Mouse (Mus musculus): Measurements from ENCODE around the gene Ccr1.

Gene Ccr1

DNA sequence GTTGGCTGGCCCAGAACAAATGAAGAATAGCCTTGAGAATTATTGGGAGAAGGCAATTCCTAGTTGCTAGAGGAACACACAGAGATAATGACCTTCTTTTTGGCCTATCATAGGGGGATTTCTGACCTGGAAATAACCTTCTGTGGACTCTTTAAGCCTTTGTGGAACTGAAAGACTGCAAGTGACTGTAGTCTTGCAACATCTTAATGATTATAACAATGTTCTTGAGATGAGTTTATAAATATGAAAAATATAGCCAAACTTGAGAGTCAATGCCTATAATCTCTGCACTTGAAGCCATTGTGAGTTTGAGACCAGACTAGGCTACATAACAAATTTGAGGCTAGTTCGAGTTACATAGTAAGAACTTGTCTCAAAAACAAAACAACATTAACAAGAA, 11.6 kb downstream of the Ccr1 start:
- DNase-seq (ENCODE audit: low spot score) = no peak

DNA sequence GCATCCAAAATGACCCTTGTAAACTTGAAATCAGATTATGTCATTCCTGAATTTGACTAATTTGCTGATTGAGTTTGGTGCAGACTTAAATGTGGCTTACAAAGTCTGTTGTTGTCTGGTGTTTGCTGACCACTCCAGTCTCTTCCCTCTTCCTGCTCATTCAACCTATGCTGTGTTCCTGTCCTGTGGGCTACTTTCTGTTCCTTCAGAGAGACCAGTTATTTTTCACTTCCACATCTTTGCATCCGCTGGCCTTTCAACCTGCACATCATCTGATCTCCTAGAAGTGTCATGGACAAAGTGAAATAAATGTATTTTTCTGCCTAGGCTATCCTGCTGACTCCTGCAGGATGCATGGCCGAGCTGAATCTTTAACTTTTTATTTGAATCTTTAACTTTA, 14.9 kb downstream of the Ccr1 start:
- no peak for DNase-seq (ENCODE audit: low spot score)

DNA sequence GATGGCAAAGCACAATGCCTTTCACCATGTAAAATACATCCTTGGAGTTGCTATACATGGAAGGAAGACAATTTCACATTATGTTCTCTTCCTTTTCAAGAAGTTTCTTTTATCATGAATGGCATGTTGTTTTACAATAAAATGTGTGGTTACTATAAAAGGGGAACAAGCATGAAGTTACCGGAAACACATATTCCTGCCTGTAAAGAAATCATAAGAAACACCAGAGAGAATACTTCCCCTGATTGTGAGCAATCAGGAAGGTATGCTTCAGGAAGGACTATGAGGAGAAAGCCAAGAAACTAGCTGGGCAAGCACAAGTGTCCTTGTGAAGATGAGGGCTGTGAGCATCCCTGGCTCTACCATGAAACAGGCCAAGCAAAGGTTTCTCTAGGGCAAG, 17.3 kb downstream of the Ccr1 start:
- no peak for DNase-seq (ENCODE audit: low spot score)

DNA sequence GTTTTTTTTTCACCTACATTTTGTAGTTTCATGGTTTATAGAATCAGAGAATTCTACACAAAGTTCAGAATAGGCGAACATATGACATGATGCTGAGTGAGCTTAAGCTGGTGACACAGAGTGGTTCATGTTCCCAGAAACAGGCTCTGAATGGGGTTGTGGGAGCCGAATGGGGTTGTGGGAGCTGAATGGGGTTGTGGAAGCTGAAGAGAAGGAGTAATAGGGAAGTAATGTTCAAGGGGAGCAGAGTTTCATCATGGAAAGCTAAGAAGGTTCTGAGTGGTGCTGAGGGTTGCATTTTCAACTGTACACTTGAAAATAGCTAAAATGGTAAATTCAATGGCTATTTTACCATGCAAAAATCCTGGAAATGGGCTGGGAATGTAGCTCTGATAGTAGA, 19.1 kb downstream of the Ccr1 start:
- no peak for DNase-seq (ENCODE audit: low spot score)

DNA sequence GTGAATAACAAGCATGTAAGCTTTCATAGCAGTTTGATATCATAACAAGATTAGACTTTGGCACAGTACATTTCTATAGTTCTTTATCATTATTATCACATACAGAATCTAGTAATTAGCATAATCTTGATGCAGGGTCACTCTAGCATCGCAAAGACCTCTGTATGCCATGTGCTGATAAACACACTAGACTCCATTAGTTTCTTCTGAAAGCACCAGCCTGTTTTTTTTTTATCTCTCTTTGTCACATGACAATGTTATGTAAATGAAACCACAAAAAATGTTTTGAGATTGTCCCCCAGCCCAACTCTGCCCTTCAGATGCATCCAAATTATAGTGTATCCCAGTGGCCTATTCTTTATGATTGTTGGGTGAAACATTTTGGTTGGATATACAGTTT, 20.7 kb downstream of the Ccr1 start:
- DNase-seq (ENCODE audit: low spot score) = no peak

DNA sequence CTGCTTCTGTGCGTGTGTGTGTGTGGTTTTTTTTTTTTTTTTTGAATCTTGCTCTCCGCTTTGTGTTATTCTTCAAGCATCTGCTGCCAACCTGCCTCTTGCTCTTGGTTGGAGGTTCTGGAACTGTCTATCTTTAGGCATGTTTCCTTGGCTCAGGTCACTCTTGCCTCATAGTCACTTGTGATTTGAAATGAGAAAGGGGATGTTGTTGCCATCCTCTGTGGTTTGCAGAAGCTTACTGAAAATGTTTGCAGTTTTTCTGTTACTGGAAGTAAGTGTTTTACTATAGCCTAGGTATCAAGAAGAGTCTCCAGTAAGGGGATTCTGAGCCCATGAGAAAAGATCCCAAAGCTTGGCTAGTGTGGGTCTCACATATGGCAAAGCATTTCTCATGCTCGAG, 26.5 kb downstream of the Ccr1 start:
- DNase-seq (ENCODE audit: low spot score) = no peak

DNA sequence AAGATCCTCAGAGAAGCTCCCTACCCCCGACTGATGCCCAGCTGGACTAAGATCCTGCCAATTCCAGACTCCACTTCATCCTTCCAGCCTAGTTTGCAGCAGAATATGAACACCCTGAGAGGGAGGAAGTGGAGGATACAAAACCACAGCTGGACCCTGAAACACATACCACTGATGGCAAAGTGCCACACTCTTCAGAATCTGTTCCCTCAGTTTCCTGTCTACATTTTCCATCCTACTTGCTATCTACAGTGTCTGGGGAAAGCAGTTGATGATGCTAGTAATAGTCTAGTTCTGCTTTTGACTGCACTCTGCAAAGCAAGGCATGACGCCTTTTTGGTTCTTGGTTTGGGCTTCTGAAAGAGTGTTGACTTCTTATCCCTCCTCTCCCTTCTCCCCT, 27.2 kb downstream of the Ccr1 start:
- no peak for DNase-seq (ENCODE audit: low spot score)

DNA sequence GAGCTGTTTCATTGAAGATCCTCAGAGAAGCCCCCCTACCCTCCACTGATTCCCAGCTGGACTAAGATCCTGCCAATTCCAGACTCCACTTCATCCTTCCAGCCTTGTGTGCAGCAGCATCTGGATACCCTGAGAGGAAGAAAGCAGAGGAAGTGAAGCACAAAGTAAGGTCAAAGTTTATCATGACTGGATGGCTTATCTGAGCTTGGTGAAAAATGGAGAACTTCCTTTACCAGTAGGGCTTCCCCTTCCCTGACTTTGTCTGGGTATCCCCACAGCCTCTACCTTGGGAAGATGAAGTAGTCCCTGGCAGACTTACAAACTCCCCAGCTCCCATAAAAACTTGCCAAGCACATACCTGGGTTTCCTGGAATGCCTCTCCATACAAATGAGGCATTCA, 27.9 kb downstream of the Ccr1 start:
- no peak for DNase-seq (ENCODE audit: low spot score)

DNA sequence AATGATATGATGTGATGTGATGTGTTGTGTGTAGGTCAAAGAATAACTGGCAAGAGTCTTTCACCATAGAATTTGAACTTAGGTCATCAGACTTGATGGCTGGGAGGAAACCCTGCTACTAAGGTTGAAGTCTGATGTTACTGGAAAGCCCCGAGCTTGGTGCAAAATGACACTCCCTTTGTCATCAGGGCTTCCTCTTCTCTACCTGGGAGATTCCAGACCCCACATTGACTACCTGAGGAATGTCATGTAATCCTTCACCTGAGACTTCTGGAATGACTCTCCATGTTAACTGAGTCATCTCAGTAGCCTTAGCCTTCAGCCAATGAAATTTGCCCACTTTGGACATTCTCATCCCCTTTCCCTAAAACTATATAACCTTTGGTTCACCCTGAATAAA, 28.3 kb downstream of the Ccr1 start:
- no peak for DNase-seq (ENCODE audit: low spot score)

DNA sequence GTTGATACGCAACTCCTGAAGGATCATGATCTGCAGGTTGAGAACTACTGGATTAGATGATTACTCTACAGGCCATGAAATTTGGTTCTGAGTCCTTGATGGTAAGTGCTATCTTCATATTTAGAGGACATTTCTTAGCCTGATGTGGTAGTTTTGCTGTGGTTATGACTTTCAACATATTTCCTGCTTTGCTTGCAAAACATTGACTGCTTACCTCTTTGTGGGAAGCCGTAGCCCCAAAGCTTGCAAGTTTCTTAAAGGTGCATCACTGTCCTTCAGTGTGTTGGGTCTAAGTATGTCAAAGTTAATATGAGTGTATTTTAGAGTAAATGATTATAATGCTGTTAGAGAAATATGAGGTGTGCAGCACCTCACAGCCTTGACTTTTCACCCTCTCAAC, 30.5 kb downstream of the Ccr1 start:
- DNase-seq (ENCODE audit: low spot score) = no peak

DNA sequence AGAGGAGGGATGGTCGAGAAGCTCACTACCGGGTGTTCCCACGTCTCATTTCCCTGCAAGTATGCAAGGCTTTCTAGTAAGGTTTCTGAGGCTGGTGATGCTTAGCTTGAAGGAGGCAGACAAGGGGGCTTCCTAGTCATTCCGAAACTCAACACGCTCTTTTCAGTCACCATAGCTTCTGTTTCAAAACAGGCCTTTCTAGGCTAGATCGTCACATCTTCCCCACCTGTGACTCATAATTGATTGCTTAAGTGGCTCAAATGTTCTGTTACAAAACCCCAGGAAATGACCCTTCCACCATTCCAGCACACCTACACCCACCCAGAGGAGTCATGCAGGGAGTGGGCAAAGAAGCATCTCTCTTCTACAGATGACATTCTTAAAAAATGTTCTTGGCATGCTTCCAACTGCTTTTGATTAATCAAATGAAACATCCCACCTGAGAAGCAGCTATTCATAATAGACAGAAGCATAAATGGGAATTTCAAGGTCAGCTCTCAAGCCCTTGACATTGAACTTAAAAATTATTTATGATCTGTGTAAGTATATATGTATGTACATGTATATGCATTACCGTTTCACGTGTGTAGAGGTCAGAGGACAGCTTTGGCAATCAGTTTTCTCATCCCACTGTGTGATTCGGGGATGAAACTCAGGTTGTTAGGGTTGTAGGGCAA, 31.8 kb downstream of the Ccr1 start:
- no peak for DNase-seq (ENCODE audit: low spot score)

DNA sequence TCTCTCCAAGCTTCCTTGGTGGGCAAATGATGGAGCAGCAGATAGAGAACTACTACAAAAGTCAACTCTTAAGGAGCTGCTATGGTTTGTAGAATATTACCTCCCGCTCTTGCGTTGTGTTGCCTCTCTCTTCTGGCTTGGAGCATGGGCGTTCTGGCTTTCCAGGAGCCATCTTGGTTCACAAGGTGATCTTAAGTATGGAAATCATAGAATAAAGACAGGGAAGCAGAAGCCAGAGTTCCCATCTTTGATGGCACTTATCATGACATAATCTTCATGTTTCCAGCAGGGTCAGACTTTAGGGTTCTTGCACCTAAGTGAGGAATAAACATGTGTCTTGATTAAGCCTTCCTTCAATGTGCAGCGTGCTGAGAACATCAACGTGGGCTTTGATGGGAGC, 32.7 kb downstream of the Ccr1 start:
- DNase-seq (ENCODE audit: low spot score) = no peak

DNA sequence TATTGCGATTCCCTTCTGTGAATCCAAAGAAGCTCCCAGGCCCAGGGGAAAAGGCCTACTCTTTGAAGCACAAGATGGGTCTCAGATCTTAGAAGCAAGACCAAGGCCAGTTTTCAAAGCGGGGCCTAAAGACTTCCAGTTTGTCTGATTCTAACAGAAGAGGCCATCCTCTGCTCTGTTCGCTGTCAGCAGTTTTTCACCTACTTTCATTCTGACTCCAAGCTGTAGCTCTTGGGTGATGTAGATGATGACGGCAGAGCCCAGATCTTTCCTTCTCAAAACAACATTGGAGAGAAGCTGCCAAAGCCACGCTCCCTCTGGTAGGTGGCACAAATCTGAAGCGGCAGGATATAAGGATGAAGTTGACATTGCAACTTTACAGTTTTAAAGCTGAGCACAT, 33.1 kb downstream of the Ccr1 start:
- DNase-seq (ENCODE audit: low spot score) = no peak

DNA sequence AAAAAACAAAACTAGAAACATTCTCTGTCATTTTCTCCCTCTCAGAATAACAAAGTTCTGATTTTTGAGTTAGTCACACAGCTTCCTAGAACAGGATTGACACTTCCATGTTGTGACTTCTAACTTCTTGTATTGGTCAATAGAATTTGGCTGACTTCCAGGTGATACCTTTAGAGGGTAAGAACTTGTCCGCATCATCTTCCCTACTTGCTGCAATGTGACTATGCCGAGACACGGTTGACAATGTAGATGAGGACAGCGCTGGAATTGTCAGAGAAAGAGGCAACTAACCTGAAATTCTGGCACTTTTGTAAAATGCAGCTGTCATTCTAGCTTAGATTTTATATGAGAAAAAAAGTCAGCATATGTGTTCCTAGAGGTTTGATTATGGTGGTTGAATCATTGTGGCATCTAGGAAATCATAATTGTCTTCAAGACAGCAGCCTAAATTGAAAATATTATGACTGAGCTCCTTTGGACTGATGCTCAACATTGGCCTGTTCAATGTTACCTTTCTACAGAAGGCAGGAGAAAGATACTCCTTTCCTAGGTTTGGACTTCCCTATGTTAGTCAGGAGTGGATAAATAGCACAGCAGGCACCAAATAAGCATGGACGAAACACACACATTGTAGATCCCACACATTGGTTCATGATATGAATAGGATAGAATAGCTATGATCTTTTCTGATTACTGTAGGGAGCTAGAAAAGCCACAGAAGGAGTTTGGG, 34.6 kb downstream of the Ccr1 start:
- no peak for DNase-seq (ENCODE audit: low spot score)

DNA sequence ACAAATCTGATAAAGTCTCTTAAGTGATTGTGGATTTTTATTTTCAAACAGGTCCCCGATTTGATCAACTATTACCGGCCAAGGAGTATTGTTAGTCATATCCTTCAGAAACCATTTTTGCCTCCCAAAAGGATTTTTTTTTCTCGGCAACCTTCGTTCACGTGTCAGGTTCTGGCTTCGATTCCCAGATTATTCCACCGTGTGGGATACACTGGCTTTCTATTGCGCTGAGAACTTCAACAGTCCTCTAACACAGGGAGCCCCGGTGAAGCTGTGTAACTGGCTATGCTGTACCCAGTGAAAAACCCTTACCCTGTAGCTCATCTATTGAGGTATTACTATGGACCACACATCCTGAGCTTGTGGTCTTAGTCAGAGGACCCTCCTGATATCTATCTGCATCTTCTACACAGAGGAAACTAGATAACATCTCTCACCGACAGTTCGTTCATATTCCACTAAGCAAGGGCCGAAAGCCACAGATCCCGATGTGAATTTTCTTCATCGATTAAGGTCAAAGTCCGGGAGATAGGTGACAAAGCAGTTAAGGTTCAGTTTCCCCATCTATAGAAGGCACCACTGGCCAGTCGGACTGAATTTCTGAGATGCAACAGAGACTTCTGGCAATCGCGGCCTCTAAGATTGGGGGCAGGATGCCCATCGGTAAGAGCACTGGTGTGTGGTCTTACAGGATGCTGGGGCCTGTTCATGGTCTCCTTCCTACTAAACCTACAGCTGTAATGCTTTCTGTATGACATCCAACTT, 35.4 kb downstream of the Ccr1 start:
- no peak for DNase-seq (ENCODE audit: low spot score)

DNA sequence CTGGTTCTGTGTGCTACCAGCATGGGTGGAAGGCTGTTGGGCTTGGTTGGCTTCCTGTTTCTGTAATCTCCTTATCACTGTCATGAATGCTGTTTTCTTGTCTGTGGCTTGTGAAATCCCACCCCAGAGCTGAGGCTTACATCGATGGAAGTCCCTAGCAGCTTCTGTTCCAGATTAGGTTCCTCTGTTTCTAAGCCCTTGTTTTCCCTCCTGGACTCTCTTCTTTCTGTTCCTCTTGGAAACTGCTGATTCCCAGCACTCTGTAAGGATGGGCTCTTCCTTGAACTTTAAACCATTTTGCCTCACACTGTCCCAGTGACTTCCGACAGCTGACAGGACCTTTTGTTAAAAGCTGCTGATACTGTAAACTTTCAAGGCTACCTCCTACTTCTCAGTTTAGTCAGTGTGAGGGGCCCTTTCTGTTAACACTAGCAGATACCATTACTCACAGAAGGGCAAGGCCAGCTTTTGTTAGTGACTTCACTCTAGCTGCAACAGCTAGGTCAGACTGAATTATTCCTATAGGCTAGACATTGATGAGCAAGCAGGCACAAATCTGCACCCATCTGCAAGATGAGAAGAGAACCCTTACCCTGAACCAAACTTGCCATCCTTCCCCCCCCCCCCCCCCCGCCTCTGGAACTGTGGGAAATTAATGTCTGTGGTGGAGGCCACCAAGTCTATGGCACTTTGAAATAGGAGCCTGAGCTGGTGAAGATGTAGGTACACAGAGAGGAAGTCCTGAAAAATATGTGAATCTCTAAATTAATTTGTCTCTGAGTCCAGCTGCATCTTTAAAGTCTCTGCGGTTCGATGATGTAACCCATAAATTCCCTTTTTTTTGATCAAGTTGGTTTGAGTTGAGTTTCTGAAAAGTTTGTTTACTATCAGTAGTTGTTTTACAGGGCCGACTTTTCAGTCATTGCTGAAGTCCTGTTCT, 36.5 kb downstream of the Ccr1 start:
- no peak for DNase-seq (ENCODE audit: low spot score)

DNA sequence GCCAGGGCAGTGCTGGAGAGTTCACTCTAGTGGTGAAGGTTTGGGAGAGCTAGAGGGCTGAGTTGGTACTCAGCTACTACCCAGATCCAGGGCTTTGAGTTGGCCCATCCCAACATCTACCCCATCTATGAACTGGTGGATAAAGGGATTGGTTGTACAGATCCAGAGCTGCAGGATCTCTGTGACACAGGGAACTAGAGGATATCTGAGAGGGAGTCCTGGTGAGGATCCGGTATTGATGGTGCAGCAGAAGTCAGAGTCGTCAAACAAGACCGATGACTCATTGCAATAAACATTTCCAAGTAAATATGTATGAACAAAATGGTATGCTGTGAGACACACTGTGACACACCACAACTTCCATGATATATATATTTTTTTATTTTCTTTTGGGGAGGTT, 37.6 kb downstream of the Ccr1 start:
- DNase-seq (ENCODE audit: low spot score) = no peak

DNA sequence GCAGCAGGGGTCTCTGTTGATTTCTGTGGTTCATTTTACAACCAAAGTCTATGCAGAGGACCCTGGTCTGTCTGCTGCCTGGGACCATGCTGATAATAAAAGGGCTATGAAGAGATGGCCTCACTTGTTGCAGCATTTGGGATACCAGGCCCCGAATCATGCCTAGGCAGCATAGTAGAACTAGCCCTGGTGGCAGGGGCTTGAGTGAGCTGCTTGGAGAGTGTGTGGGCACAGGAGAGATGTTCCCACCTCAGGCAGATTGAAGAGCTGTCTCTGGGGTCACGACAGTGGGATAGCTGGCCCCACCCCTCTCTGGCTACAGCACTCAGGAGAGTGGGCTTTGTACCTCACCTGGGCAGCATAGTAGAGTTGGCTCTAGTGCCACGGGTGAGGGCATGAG, 38.0 kb downstream of the Ccr1 start:
- DNase-seq (ENCODE audit: low spot score) = no peak

DNA sequence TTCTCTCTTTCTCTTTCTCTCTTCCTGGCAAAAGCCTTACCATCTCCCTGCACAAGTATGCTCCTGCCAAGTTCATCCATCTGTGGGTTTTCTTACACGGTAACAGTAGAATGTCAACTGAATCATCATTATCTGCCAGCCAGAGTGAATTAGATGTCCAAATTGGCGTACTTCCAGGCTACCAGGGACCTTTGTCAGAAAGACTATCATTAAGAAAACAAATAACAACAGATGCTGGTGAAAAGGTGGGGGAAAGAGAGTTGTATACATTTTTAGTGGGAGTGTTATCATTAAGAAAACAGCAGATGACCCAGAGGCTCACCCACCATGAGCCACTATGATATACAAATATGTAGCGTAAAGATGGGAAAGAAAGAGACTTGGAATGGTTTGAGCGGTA, 38.6 kb downstream of the Ccr1 start:
- DNase-seq (ENCODE audit: low spot score) = no peak

DNA sequence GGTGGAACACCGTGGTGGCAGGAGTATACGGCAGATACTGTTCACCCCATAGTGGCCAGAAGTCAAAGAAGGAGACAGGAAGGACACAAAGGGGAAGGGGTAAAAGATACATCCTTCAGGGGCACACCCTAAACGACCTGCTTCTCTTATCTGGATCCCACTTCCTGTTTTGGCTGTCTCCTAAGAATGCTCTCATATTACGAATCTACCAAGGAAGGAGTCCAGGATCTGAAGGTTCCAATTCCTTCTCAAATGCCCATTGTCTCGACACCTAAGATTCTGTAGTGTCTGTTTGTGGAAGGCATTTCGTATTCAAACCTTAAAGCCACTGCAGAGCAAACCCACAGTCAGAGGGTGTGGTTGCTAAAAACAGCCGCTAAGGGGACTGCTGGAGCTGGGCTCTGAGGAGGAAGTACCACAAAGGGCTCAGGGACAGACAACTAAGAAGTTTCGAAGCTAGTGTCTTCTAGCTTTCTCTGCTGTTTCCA, 39.7 kb downstream of the Ccr1 start:
- DNase-seq (ENCODE audit: low spot score) = no peak

DNA sequence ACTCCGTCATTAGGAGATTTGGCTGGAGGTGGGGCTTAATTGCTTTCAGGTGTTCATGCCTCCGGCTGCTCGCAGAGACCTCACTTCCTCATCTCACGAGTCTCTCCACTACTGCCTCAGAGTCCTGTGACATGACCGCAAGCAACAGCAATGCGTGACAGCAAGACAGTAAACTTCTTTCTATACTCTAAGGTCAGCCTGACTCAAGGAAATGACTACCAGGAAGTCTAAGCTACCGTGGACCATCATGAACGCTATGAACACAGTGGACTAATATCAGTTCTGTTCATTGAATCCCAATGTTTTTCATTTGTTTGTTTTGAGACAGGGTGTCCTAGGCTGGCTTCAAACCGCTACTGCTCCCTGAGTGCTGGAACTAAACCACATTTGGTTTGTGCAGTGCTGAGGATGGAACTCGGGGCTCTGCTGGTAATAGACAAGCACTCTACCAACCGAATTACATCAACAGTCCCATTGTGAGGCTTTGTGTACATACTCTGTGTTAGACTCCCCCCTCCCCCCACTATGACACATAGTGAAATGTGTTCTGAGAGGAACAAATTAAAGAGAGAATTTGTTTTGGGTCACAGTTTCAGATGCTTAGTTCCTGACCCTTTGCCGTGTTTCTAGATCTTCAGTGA, 40.3 kb downstream of the Ccr1 start:
- no peak for DNase-seq (ENCODE audit: low spot score)

All from left cerebral cortex, adult 11 months (tissue).